Mouse (Mus musculus): ENCODE measurements around the gene Stac2. TPM values are rescaled to one million over a fixed set of nuclear protein-coding genes. Genes with fewer than 3 reads are reported as not detected.

Gene Stac2
- total and polyA plus RNA-seq, 3 experiments = 0.07 TPM; not detected in 2

DNA sequence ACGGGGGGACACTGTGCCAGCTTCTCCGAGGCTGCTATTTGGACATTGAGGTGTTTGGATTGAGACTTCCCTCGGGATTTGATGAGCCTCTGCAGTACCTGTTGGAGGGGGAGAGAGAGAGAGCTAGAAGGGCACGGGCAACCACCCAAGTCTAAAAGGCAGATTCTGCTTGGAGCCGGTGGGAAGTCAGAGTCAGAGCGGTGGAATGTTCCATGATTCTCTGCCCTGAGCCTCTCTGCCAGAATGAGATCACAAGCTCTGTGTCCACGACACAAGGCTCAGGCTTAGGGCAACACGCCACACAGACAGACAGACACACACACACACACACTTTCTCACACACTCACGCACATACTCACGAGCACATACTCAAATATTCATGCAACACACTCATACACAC, 47.6 kb downstream of the Stac2 start:
- H3K4me3 ChIP-seq (replicated peaks in 1 of 3; ENCODE audit: low read depth in 2 of 3, low read length in 2 of 3, poor library complexity in 1 of 3) = no peak overlapping the region
- no peak for TF ChIP-seq EP300 (IDR thresholded peaks at IDR 0.05; ENCODE audit: low read length)
- TF ChIP-seq TBP (conservative IDR thresholded peaks at IDR 0.05; ENCODE audit: low read depth, low read length) = no peak
- no peak for TF ChIP-seq SIN3A (IDR thresholded peaks at IDR 0.05; ENCODE audit: low read length)
- TF ChIP-seq HCFC1 (IDR thresholded peaks at IDR 0.05; ENCODE audit: low read depth, low read length) = no peak
- no peak for TF ChIP-seq ZNF384 (IDR thresholded peaks at IDR 0.05; ENCODE audit: low read depth, low read length)
- no peak for TF ChIP-seq MAX (IDR thresholded peaks at IDR 0.05; ENCODE audit: low read length)
- TF ChIP-seq ZKSCAN1 (IDR thresholded peaks at IDR 0.05; ENCODE audit: borderline replicate concordance, low read depth, low read length) = no peak
- no peak for TF ChIP-seq UBTF (IDR thresholded peaks at IDR 0.05; ENCODE audit: low read depth, low read length)
- TF ChIP-seq SMC3 (IDR thresholded peaks at IDR 0.05; ENCODE audit: low read depth, low read length) = no peak
- no peak for TF ChIP-seq ZMIZ1 (IDR thresholded peaks at IDR 0.05; ENCODE audit: low read depth, low read length)
- no peak for TF ChIP-seq CHD2 (IDR thresholded peaks at IDR 0.05; ENCODE audit: low read length)
- TF ChIP-seq CHD1 (IDR thresholded peaks at IDR 0.05; ENCODE audit: low read depth, low read length) = no peak
- TF ChIP-seq MAZ (IDR thresholded peaks at IDR 0.05; ENCODE audit: low read depth, low read length) = no peak
- no peak for TF ChIP-seq IRF4 (IDR thresholded peaks at IDR 0.05; ENCODE audit: low read depth, low read length)
- no peak for TF ChIP-seq GABPA (IDR thresholded peaks at IDR 0.05; ENCODE audit: insufficient replicate concordance, low read depth, low read length)
- TF ChIP-seq POLR2AphosphoS2 (IDR thresholded peaks at IDR 0.05; ENCODE audit: low read depth, low read length) = no peak
- no peak for TF ChIP-seq CTCF (conservative IDR thresholded peaks at IDR 0.05 in 1 of 2, IDR thresholded peaks at IDR 0.05 in 1 of 2; ENCODE audit: low read depth in 2 of 2, low read length in 2 of 2)
- in situ Hi-C loops (cut with MboI; ENCODE audit: low pct_ligation_motif_present, low pct_unique_long_range_greater_than_20kb, low sequenced_read_pairs) (no loop called here), dilution Hi-C loops (cut with MboI; ENCODE audit: extremely low pct_ligation_motif_present, extremely low pct_unique_long_range_greater_than_20kb, low sequenced_read_pairs) (no loop called here)
- H3K4me1 ChIP-seq (ENCODE audit: control insufficient read depth in 1 of 2, insufficient read depth in 2 of 2) = peaks cover 16 to 39% of the 10 kb centered on the region in 2 experiments
- peaks cover 6% of the 10 kb centered on the region for H3K9me3 ChIP-seq (replicated peaks; ENCODE audit: low read length)
- no peaks in the 10 kb centered on the region for H3K27me3 ChIP-seq (replicated peaks)
- no peak overlapping the region for H3K4me2 ChIP-seq (ENCODE audit: insufficient read depth, low read depth, poor library complexity, severe bottlenecking)
- no peak overlapping the region for H3K9ac ChIP-seq (ENCODE audit: insufficient read depth, low read depth)
- DNase-seq (ENCODE audit: extremely low read depth) = no peak
- no peaks in the 10 kb centered on the region for H3K79me2 ChIP-seq (replicated peaks; ENCODE audit: control insufficient read depth, extremely low read depth, insufficient read depth, poor library complexity, severe bottlenecking)
- H3K36me3 ChIP-seq (replicated peaks in 1 of 2; ENCODE audit: control insufficient read depth in 1 of 2, insufficient read depth in 1 of 2, low read length in 1 of 2) = peaks cover 0 to 3% of the 10 kb centered on the region in 2 experiments
- no peak overlapping the region for H3K27ac ChIP-seq (ENCODE audit: insufficient read depth, low read depth)

DNA sequence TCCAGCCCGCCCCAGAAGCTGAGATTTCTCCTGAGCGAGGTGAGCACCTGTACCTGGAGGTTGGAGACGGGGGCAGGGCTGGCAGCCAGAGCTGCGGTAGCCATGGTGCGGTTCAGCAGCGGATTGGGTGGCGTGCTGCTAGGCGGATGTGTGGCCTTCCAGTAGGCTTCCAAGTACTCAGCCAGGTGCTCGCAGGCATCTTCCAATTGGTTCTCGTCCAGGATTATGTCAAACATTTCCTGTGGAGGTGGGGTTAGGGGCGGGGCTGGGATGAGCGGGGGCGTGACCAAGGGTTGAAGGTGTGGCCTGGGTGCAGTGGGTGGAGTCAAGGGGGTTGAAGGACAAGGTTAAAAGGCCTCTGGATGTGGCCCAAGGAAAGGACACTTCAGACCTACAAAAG, 48.2 kb downstream of the Stac2 start:
- TF ChIP-seq NRF1 (IDR thresholded peaks at IDR 0.05; ENCODE audit: low read depth, low read length) (no peak), EP300 (IDR thresholded peaks at IDR 0.05; ENCODE audit: low read length) (no peak), RAD21 (IDR thresholded peaks at IDR 0.05; ENCODE audit: low read depth, low read length) (no peak), PAX5 (IDR thresholded peaks at IDR 0.05; ENCODE audit: low read length) (no peak), IRF4 (IDR thresholded peaks at IDR 0.05; ENCODE audit: low read depth, low read length) (no peak), SIN3A (IDR thresholded peaks at IDR 0.05; ENCODE audit: low read length) (no peak), USF2 (conservative IDR thresholded peaks at IDR 0.05; ENCODE audit: low read depth, low read length) (no peak), ELF1 (IDR thresholded peaks at IDR 0.05; ENCODE audit: low read depth, low read length) (no peak), MAX (IDR thresholded peaks at IDR 0.05; ENCODE audit: low read length) (no peak), RCOR1 (conservative IDR thresholded peaks at IDR 0.05; ENCODE audit: low read depth, low read length) (no peak), E2F4 (IDR thresholded peaks at IDR 0.05; ENCODE audit: insufficient replicate concordance, low read depth, low read length) (no peak), KAT2A (IDR thresholded peaks at IDR 0.05; ENCODE audit: insufficient replicate concordance, low read length) (no peak), MXI1 (IDR thresholded peaks at IDR 0.05; ENCODE audit: low read depth, low read length) (no peak), CHD1 (IDR thresholded peaks at IDR 0.05; ENCODE audit: low read depth, low read length) (no peak), MEF2A (IDR thresholded peaks at IDR 0.05; ENCODE audit: borderline replicate concordance, low read depth, low read length) (no peak)
- Histone ChIP-seq H3K4me2 (ENCODE audit: insufficient read depth, low read depth, poor library complexity, severe bottlenecking) (no peak overlapping the region), H3K27me3 (replicated peaks) (no peaks in the 10 kb centered on the region), H3K4me1 (ENCODE audit: control insufficient read depth in 1 of 2, insufficient read depth in 2 of 2) (peaks cover 19 to 45% of the 10 kb centered on the region in 2 experiments), H3K36me3 (replicated peaks in 1 of 2; ENCODE audit: control insufficient read depth in 1 of 2, insufficient read depth in 1 of 2, low read length in 1 of 2) (peaks cover 0 to 3% of the 10 kb centered on the region in 2 experiments), H3K9ac (ENCODE audit: insufficient read depth, low read depth) (no peak overlapping the region), H3K9me3 (replicated peaks; ENCODE audit: low read length) (peaks cover 6% of the 10 kb centered on the region), H3K4me3 (replicated peaks in 1 of 3; ENCODE audit: low read depth in 2 of 3, low read length in 2 of 3, poor library complexity in 1 of 3) (no peak overlapping the region), H3K27ac (ENCODE audit: insufficient read depth, low read depth) (no peak overlapping the region), H3K79me2 (replicated peaks; ENCODE audit: control insufficient read depth, extremely low read depth, insufficient read depth, poor library complexity, severe bottlenecking) (no peaks in the 10 kb centered on the region)
- in situ Hi-C loops (cut with MboI; ENCODE audit: low pct_ligation_motif_present, low pct_unique_long_range_greater_than_20kb, low sequenced_read_pairs) (no loop called here), dilution Hi-C loops (cut with MboI; ENCODE audit: extremely low pct_ligation_motif_present, extremely low pct_unique_long_range_greater_than_20kb, low sequenced_read_pairs) (no loop called here)
- DNase-seq (ENCODE audit: extremely low read depth) = no peak
